Mouse (Mus musculus) cerebellum, postnatal 36 days (tissue): Measurements from ENCODE around the gene Topaz1.
"Not testable (repeated sequence)": the region's sequence is repeated elsewhere in the genome, so short reads cannot be mapped to it uniquely, and the experiment has no call there.

Experiments used
- DNase-seq, 2 experiments: peaks; one replicate each; pipeline ENCODE4 v3.0.0; 2021 to 2022; ENCODE audit warnings: mixed read lengths in 2 of 2

The Topaz1 gene

DNA sequence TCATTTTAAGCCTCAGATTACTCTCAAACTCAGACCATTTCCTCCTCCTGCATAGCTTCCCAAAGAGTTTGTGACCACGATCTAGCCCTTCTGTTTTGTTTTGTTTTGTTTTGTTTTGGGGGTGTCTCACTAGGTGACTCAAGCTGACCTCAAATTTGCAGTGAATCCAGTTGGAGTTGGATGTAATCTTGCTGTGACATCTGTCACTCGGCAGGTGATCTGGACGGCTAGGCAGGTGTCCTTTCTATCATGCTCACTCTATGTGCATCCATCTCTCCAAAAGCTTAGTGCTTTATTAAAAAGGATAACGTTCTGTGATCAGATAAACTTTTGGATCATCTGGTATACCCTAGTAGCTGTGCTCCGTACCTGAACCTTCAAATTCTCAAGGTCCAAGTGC, 65.2 kb downstream of the Topaz1 start:
- DNase-seq: peak; percentile 38 to 39

DNA sequence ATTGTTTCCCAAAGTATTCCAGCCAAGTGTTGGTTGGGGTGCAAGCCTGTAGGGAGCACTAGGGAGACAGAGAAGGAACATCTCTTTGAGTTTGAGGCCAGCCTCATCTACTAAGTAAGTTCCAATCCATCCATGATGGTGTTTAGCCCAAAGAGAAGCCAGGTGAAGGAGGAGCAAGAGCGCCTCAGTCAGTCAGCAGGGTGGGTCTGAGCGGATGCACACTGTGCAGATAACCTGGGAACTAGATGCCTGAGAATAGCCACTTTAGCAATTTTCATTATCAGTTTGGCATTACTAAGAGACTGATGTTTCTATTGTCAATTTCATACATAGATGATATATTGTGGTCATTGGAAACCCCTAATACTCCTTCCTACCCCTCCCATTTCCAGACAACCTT, 67.6 kb downstream of the Topaz1 start:
- no peak for DNase-seq

DNA sequence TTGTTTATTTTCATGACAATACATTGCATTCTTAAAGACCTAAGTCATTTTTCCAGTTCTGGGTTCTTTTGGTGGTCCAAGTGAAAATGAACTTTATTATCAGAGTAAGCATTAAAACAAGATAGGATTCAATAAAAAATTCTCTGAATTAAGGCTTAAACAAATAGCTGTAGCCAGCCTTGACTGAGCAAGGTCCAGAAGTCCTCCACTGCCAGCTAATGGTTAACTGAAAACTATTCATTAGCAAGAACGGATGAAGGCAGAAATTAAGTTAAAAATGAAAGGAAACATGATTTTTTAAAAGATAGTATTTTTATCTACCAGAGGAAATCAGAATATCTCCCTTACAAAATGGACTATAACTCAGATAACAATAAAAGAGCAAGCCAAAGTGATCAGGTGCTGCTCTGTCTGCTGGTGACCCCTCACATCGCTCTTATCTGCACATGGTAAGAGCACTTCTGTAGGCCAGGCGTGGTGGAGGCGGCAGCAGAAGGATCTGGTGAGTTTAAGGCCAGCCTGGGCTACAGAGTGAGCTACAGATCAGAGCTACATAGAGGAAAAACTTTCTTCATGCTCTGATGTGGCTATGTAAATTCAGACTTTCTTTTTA, 68.2 kb downstream of the Topaz1 start:
- DNase-seq: no peak

DNA sequence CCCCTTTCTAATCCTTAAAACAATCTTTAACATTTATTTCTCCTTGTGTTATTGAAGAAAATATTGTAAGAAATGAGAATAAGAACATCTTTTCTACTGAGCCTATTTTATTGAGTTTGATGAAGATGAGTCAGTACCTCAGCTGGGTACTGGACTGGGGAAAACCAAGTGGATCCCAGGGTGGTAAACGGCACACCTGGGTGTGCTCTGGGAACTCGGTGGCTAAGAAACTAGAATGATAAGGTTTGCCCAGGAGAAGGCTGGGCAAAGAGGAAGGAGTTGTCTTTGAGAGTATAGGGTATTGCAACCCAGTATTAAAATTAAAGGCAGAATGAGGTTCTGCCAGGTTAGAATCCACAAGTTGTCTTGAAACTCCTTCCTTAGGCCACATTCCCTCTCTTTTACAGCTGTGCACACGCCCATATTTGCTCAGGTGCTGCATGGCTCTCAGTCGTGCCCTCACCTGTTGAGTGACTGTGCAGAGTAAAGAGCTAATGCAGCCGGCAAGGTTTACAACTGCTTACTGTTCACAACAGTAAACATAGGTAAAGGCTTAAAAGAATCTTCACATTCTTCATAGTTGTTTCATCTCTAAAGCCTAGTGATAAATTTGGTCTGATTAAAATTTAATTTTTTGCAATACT, 76.3 kb downstream of the Topaz1 start:
- no peak for DNase-seq

DNA sequence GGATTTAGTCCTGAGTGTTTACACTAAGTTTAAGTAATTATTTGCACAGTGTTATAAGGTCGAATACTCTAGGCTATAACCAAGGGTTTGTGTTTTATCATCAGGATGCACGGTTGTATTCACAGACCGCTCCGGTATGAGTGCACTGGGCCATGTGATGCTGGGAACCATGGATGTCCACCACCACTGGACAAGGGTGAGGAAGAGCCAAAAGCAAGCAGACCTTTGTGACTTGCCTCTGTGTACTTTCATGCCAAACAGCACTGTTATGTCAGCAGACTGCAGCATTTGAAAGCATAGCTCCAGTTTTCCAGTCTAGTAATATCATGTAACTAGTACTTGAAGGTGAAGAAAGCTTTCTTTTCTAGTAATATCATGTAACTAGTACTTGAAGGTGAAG, 79.6 kb downstream of the Topaz1 start:
- no peak for DNase-seq

DNA sequence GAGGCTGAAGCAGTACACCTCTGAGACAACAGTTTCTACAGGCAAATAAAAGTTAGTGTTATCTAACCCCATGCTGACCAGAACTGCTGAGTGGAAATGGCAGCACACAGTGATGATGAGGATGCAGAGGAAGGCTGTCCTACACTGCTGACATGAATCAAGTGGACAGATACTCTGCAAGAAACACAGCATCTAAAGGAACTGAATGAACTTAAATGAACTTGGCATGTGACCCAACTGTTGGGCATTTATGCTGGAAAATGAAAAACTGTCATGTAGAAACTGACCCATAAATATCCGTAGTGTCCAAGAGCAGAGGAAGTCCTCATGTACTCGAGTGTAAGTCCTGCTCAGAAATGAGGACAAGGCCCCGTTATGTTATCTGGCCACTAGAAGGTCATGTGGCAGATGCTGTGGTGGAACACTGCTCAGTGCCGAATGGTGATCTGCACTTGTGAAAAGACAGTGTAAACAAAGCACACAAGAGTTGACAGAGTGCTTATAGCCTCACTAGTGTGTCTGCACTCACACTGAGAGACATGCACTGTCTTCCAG, 82.8 kb downstream of the Topaz1 start:
- DNase-seq: no peak

DNA sequence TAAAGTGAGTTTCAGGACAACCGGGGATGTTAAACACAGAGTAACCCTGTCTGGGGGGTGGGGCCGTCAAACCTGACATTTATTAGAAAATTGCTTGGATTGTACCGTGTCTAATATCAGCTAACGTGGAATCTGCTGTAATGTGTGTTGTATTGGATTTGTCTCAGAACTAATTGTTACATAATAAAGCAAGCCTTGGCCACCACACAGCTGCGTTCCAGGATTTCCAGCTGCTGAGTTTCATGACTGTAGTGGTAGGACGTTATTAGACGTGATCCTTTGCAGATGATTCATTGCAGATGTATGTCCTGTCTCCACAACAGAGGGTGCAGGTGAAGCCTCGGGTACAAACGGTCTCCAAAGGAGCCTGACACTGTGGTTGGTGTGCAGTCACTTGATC, 89.0 kb downstream of the Topaz1 start:
- no peak for DNase-seq

DNA sequence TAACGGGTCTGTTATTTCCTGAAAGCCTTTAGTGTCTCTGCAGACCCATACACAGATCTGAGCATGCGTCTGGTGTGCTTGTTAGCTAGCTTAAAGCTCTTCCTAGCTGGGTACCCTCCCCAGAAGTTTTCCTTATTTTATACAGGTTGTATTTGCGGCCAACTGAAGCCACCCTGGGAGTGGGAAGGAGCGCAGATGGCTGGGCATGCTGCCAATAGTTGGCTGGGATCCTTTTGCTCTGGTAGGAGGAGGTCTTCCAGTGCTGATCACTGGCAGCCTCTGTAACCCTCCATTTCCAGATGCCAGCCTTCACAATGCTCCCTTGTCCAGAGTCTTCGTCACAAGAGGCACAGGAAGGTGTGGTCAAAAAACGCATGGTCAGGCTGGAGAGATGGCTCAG, 89.6 kb downstream of the Topaz1 start:
- DNase-seq: peak; percentile 53 to 63

DNA sequence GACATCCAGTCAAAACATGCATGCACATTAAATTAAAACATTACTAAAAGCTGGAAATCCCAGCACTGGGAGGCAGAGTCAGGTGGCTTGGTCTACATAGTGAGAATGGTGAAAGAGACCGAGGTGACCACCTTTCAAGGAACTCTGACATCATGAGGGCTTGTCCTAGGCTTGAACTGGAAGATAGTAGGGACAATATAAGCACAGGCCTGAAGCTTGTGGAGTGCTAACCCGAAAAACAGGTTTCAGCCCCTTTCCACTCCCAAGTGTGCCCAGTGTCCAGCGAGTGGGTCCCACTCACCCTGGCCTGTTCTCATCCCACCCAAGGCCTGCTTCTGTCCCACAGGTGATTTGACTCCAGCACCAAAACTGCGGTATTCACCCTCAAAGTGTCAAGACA, 90.1 kb downstream of the Topaz1 start:
- DNase-seq: no peak

DNA sequence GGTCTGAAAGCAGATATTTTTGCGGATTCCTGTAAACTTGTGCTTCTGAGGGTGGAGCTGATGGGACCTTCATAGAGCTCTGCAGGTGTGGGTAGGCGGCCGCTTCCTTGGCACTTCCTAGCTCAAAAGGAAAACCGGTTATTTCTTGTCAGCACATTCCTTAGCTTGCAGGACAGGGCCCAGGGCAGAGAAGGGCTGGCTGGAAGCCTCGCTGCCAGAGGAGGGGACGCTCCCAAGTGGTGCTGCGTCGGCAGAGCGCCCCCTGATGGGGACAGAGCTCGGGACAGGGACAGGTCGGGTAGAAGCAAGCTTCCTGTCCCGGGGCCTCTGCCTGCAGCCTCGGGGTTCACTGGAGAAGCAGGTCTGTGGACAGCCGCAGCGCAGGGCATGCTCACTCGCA, 90.5 kb downstream of the Topaz1 start:
- peak; percentile 12 to 19 for DNase-seq

DNA sequence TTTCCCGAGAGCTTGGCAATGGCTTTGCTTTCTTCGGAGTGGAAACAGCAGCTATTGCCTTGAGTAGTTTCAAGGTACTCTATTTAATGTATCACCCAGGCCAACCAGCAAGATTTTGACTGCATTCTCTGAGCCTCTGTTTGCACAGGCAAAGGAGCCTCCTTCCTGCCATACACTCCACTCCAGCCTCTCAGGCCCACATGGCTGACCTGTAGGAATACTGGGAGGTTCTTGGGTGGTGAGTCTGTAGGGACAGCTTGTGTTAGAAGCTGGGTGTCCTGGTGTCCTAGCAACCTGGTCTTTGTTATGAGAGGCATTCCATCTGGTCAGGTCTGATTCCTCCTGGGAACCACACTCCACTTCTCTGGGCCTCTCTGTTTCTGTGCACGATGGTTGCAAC, 96.6 kb downstream of the Topaz1 start, which contains the start of gene Gm35549:
Gm35549 (minus strand) TSS at position 276 of the 400 bp plus-strand sequence.
- DNase-seq: no peak

DNA sequence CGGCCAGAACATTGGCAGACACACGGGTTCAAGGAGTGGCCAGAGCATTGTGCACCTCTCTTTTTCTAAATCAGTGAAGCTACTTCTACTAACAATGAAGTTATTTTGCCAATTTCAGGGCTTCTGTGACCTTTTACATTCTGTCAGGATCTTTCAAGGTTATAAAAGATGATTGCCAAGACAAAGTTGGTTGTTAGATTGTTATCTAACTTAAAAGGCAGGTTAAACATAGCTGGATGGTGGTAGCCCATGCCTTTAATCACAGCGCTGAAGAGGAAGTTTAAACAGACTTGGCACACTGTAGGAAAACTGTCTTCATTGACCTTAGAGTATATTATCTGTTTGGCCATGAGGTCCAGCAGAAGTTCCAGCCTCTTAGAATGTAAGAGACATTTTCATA, 98.5 kb downstream of the Topaz1 start:
- DNase-seq: no peak

DNA sequence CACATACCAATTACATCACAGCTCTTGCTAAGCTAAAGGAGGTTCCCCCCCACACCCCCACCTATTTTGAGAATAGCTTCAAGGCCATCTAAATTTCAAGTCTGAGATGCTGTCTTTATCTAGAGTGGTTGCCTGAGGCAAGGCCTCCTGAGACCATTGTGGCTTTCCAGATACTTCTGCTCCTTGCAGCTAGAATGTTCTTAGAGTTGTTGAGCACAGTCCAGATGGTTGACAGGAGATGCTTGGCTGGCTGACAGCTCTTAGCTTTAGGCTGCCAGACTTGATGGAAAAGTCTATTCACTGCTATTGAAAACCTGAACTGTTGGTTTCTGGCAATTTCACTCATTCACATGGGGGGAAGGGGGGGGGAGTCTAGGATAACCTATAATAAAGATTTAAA, 99.0 kb downstream of the Topaz1 start:
- peak; percentile 18 to 20 for DNase-seq

DNA sequence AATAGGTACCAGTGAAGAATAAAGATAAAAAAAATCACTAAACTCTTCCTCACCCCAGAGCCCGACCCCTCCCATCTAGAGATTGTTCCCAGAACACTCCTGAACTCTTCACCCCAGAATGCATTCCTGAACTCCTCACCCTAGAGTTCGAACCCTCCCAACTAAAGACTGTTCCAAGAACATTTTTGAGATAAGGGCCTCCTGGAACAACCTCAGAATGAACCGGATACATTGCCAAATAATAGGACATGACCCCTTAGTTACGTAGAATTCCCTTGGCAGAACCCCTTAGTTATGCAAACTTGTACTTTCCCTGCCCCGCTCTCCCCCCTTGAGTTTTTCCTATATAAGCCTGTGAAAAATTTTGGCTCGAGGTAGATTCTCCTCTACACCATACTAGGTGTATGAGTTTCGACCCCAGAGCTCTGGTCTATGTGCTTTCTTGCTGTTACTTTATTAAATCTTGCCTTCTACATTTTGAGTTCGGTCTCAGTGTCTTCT, 100.7 kb downstream of the Topaz1 start:
- not testable (repeated sequence) for DNase-seq
